Mouse (Mus musculus) myocyte (in vitro differentiated cells): Measurements from ENCODE around the gene Sncg. TPM values are rescaled to one million over a fixed set of nuclear protein-coding genes. Genes with fewer than 3 reads are reported as not detected.

ENCODE experiments used
- H3K27me3 ChIP-seq: one replicate; pipeline ENCODE4 v1.6.1; 2011; ENCODE audit not compliant: control insufficient read depth, insufficient read depth, insufficient read length
- H3K36me3 ChIP-seq: one replicate; pipeline ENCODE4 v1.6.1; 2011; ENCODE audit not compliant: control insufficient read depth, insufficient read depth
- H3K4me2 ChIP-seq: one replicate; pipeline ENCODE4 v1.6.1; 2011; ENCODE audit warnings: low read depth, control low read depth
- H3K4me3 ChIP-seq: one replicate; pipeline ENCODE4 v1.5.1; 2011; ENCODE audit warnings: mild to moderate bottlenecking, control low read depth, moderate library complexity
- H3K79me2 ChIP-seq: one replicate; pipeline ENCODE4 v1.6.1; 2011; ENCODE audit not compliant: control insufficient read depth, insufficient read depth
- H3ac ChIP-seq: one replicate; pipeline ENCODE4 v1.6.1; 2011; ENCODE audit not compliant: control insufficient read depth, insufficient read length
- CEBPB ChIP-seq: IDR thresholded peaks from 2 replicates; pipeline ENCODE4 v1.6.1; 2011; ENCODE audit warnings: mild to moderate bottlenecking, moderate library complexity; ENCODE audit not compliant: poor library complexity, insufficient read depth, severe bottlenecking
- E2F4 ChIP-seq: IDR thresholded peaks from one replicate; pipeline ENCODE4 v1.6.1; 2011; ENCODE audit warnings: mild to moderate bottlenecking, control low read depth, moderate library complexity; ENCODE audit not compliant: insufficient read depth
- MAX ChIP-seq: IDR thresholded peaks from one replicate; pipeline ENCODE4 v1.6.1; 2011; ENCODE audit warnings: low read depth, mild to moderate bottlenecking, control low read depth
- MYOD1 ChIP-seq, 3 experiments: IDR thresholded peaks; one replicate each; pipeline ENCODE4 v1.6.1; 2011; ENCODE audit warnings: control low read depth in 2 of 3, low read depth in 2 of 3, mild to moderate bottlenecking in 2 of 3, moderate library complexity in 1 of 3; ENCODE audit not compliant: insufficient read length in 2 of 3, control insufficient read depth in 1 of 3
- MYOG ChIP-seq, 3 experiments: IDR thresholded peaks; one replicate each; pipeline ENCODE4 v1.6.1; 2011; ENCODE audit warnings: control low read depth in 2 of 3, low read depth in 2 of 3, mild to moderate bottlenecking in 2 of 3; ENCODE audit not compliant: insufficient read length in 2 of 3, control insufficient read depth in 1 of 3, insufficient read depth in 1 of 3
- POLR2A ChIP-seq: IDR thresholded peaks from one replicate; pipeline ENCODE4 v1.6.1; 2011; ENCODE audit warnings: low read depth, mild to moderate bottlenecking, control low read depth, moderate library complexity; ENCODE audit not compliant: insufficient read length
- POLR2AphosphoS2 ChIP-seq: IDR thresholded peaks from one replicate; pipeline ENCODE4 v1.6.1; 2011; ENCODE audit warnings: low read depth, control low read depth; ENCODE audit not compliant: insufficient read length
- REST ChIP-seq: IDR thresholded peaks from one replicate; pipeline ENCODE4 v1.6.1; 2011; ENCODE audit warnings: mild to moderate bottlenecking, control low read depth, moderate library complexity; ENCODE audit not compliant: insufficient read depth, insufficient read length
- SRF ChIP-seq: IDR thresholded peaks from one replicate; pipeline ENCODE4 v1.6.1; 2011; ENCODE audit warnings: low read depth; ENCODE audit not compliant: control insufficient read depth, insufficient read length
- TCF12 ChIP-seq: IDR thresholded peaks from one replicate; pipeline ENCODE4 v1.6.1; 2011; ENCODE audit warnings: mild to moderate bottlenecking, control low read depth; ENCODE audit not compliant: poor library complexity, insufficient read depth, severe bottlenecking
- TCF3 ChIP-seq: IDR thresholded peaks from one replicate; pipeline ENCODE4 v1.6.1; 2011; ENCODE audit warnings: low read depth, control low read depth; ENCODE audit not compliant: insufficient read length
- USF1 ChIP-seq: IDR thresholded peaks from one replicate; pipeline ENCODE4 v1.6.1; 2011; ENCODE audit warnings: low read depth, mild to moderate bottlenecking, control low read depth, moderate library complexity
- polyA plus RNA-seq: library from polyadenylated mRNA; unstranded; fragments of >200 nt; fragmentation: generic; extraction: Trizol; gene quantifications from one replicate; pipeline ENCODE4 v1.2.1, GENCODE M21; 2012; ENCODE audit warnings: missing spikeins

The Sncg gene
- polyA plus RNA-seq, 1 experiment, result 1.3 TPM

- H3ac ChIP-seq, result no peak overlapping the region
- no peak overlapping the region for H3K4me2 ChIP-seq
- H3K4me3 ChIP-seq, result no peak overlapping the region
- H3K27me3 ChIP-seq, result no peaks in the 10 kb centered on the region
- H3K36me3 ChIP-seq, result peaks cover 49% of the 10 kb centered on the region
- H3K79me2 ChIP-seq, result no peaks in the 10 kb centered on the region
- TF ChIP-seq POLR2A (no peak), CEBPB (no peak), TCF12 (no peak), POLR2AphosphoS2 (no peak), TCF3 (no peak), SRF (no peak), MYOG (IDR thresholded peaks at IDR 0.05; ENCODE audit: control insufficient read depth in 1 of 3, insufficient read depth in 1 of 3, insufficient read length in 2 of 3, low read depth in 2 of 3) (no peak), MAX (no peak), MYOD1 (IDR thresholded peaks at IDR 0.05; ENCODE audit: control insufficient read depth in 1 of 3, insufficient read length in 2 of 3, low read depth in 2 of 3) (no peak), E2F4 (no peak), USF1 (no peak), REST (no peak)
These were observed 43.9 kb downstream of the Sncg start for GRCm38 (mm10) chr14:34330657-34331158.

DNA sequence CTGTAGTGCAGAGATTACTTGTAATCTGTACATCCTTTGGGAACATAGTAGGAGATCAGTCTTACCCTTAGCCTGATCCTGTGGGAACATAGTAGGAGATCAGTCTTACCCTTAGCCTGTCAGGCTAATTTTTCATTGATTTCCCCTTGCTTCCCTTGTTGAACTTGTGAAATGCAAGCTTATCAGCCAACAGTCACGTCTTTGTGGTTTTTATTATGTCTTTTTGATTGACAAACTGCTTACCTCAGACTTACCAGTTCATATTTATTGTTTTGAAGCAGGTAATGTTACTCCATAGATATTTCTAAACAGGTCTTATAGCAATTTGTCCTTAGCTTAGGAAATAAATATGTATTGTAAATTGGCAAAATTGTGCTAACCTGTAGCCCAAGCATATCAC lies 47.0 kb downstream of the Sncg start:
- Histone ChIP-seq H3K79me2 (no peaks in the 10 kb centered on the region), H3K4me2 (no peak overlapping the region), H3ac (no peak overlapping the region), H3K27me3 (no peaks in the 10 kb centered on the region), H3K36me3 (peaks cover 46% of the 10 kb centered on the region), H3K4me3 (no peak overlapping the region)
- TF ChIP-seq SRF (no peak), MYOD1 (IDR thresholded peaks at IDR 0.05; ENCODE audit: control insufficient read depth in 1 of 3, insufficient read length in 2 of 3, low read depth in 2 of 3) (no peak), MAX (no peak), TCF3 (no peak), REST (no peak), CEBPB (no peak)

DNA sequence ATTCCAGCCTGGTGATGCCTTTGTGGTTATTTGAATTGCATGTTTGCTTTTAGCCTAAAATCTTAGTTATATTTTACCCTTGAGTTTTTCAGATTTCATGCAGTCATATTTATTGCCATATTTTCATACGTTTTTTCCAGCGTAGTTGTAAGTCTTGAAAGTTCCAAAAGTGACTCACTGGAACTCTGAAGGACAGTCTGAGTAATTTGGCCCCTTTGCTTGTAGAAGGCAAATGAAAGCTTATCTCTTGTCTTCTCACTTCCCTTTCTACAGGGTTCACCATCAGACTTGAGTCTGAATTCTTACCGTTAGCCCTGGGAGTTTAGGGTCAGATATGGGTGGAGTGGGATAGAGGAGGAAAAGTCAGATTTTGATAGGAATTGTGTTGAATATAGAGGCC lies 48.0 kb downstream of the Sncg start:
- Histone ChIP-seq H3ac (no peak overlapping the region), H3K79me2 (no peaks in the 10 kb centered on the region)

DNA sequence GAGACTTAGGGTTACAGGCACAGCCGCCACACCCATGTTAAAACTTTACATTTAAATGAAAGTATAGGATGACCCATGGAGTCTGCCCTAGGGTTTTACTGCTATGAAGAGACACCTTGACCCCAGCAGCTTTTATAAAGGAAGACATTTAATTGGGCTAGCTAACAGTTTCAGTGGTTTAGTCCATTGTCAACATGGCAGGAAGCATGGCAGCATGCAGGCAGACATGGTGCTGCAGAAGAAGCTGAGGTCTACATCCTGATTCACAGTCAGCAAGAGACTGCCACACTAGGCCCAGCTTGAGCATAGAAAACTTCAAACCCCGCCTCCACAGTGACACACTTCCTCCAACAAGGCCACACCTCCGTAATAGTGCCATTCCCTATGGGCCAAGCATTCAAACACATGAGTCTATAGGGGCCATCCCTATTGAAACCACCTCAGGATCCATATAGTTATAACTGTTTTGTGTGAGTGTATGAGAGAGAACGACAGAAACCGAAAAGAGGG lies 51.0 kb downstream of the Sncg start:
- Histone ChIP-seq H3K4me3 (no peak overlapping the region), H3ac (no peak overlapping the region), H3K79me2 (peaks cover 19% of the 10 kb centered on the region), H3K27me3 (no peaks in the 10 kb centered on the region), H3K36me3 (peaks cover 52% of the 10 kb centered on the region), H3K4me2 (no peak overlapping the region)
- TF ChIP-seq REST (no peak), POLR2AphosphoS2 (no peak), TCF3 (no peak), MAX (no peak)

More for the DNA sequence above, 48.0 kb downstream of the Sncg start:
- no peak overlapping the region for H3K4me2 ChIP-seq
- no peak overlapping the region for H3K4me3 ChIP-seq
- no peaks in the 10 kb centered on the region for H3K27me3 ChIP-seq
- TF ChIP-seq POLR2A, result no peak
- no peak for TF ChIP-seq SRF
- TF ChIP-seq MYOD1 (IDR thresholded peaks at IDR 0.05; ENCODE audit: control insufficient read depth in 1 of 3, insufficient read length in 2 of 3, low read depth in 2 of 3), result no peak
- TF ChIP-seq MYOG (IDR thresholded peaks at IDR 0.05; ENCODE audit: control insufficient read depth in 1 of 3, insufficient read depth in 1 of 3, insufficient read length in 2 of 3, low read depth in 2 of 3), result no peak
- no peak for TF ChIP-seq USF1
- no peak for TF ChIP-seq POLR2AphosphoS2
- TF ChIP-seq CEBPB, result no peak
- no peak for TF ChIP-seq TCF3
- TF ChIP-seq E2F4, result no peak
- H3K36me3 ChIP-seq, result peaks cover 47% of the 10 kb centered on the region

Other genes starting within 250 kb of the Sncg start
- gene Npy4r, start 222.3 kb downstream of the Sncg start, polyA plus RNA-seq, result 0.34 TPM
- gene Gprin2, start 173.1 kb downstream of the Sncg start, polyA plus RNA-seq, result 0.01 TPM
- not detected for gene Syt15, start 155.2 kb downstream of the Sncg start, polyA plus RNA-seq
- 2.6 TPM for gene Shld2, start 64.3 kb downstream of the Sncg start, polyA plus RNA-seq
- gene Glud1, start 64.1 kb downstream of the Sncg start, polyA plus RNA-seq, result 95.8 TPM
- not detected for gene Fam25c, start 19.4 kb downstream of the Sncg start, polyA plus RNA-seq
- gene Mmrn2, start 676 bp upstream of the Sncg start, polyA plus RNA-seq, result 0.02 TPM
- 10.5 TPM for gene Bmpr1a, start 128.6 kb upstream of the Sncg start, polyA plus RNA-seq
- not detected for gene 9230112D13Rik, start 148.0 kb upstream of the Sncg start, polyA plus RNA-seq
- 83.9 TPM for gene Ldb3, start 213.9 kb upstream of the Sncg start, polyA plus RNA-seq
- gene Opn4, start 225.4 kb upstream of the Sncg start, polyA plus RNA-seq, result 0.23 TPM